Mouse (Mus musculus): ENCODE measurements around the gene Gm12569. TPM values are rescaled to one million over a fixed set of nuclear protein-coding genes. Genes with fewer than 3 reads are reported as not detected.

Gene Gm12569
- polyA plus RNA-seq, 1 experiment from 2014 or later, result not detected

DNA sequence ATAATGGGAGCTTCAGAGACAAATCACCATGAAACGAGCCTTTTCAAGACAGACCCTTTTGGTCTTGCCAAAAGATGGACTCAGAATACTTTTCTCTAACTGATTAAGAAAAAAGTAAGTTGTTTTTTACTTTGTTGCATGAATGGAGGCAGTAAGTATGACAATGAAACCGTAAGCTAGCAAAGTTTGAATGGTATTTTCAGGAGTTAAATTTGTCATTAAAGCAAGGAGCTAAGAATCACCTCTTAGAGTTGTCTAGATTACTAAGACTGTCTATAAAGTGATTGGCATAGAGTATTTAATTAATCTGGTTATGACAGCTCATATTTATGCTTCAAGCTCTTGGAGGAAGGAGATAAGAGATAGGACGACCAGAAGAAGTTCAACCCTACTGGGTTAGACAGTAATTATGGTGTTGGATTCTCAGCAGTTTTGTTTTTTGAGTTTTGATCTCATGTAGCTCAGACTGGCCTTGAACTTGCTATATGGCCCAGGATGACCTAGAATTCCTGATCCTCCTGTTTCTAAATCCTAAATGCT is 41.5 kb downstream of the Gm12569 start, which contains the start of gene Clk4:
Clk4 (plus strand) TSS at position 51 of the 540 bp plus-strand sequence.
- no peaks in the 10 kb centered on the region for H3K9me3 ChIP-seq (ENCODE audit: control insufficient read depth, low read length)
- H3K4me3 ChIP-seq (ENCODE audit: low read depth, low read length), result peak within 1 kb of the TSS; percentile 95
- ATAC-seq (ENCODE audit: low FRiP score) (no peak), DNase-seq (ENCODE audit: low spot score, missing footprints) (no peak)
- H3K9ac ChIP-seq (ENCODE audit: low read length), result peak within 1 kb of the TSS; percentile 96
- 82% methylated on average over 3 of the region's 3 CpGs for WGBS
- H3K36me3 ChIP-seq (ENCODE audit: control insufficient read depth, insufficient read depth, low read length), result no peaks in the 10 kb centered on the region
- H3K27ac ChIP-seq (ENCODE audit: low read depth, low read length), result no peak within 1 kb of the TSS; the same call in 1 of the 2 replicates
- H3K4me1 ChIP-seq (ENCODE audit: control insufficient read depth, insufficient read depth, low read length), result peaks cover 15% of the 10 kb centered on the region
- peak within 1 kb of the TSS; percentile 83 for H3K4me2 ChIP-seq
- H3K27me3 ChIP-seq (ENCODE audit: control insufficient read depth, insufficient read depth, low read length), result no peaks in the 10 kb centered on the region

DNA sequence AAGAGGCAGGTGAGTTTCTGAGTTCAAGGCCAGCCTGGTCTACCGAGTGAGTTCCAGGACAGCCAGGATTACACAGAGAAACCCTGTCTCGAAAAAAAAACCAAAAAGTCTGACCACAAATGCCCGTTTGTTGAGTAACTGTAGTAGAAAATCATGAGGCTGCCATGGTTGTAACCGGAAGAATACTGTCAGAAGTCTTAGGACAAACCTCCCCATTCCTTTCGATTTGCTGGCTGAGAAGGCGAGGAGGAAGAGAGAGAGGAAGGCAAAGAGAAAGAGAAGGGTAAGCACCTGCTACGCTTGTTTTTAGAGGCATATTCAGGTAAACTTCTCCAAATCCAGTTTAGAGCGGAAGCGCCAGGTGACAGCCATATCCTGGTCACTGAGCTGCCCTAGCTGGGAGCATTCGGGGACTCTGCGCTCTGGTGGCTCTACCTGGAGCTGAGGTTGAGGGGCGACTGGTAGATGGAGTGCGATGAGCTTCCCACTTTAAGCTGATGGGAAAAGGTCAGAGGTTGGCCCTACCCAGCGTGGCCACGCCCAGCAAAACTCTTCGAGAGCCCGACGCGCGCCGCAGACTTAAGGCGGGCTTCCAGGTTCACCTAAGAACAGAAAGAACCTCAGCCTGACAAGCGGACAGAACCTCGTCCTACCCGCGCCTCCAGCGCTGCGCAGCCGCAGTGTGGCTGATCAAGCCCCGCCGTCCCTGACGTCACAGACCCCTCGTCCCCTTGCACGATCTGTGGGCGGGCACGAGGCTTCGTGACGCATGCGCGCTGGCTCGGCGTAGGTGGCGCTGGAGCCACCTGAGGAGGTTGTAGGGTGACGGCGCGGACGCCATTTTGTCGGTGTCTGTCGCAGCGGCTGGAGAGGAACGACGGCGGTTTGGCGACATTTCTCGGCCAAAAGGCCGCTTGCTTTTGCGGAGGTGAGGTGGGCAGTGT is 42.3 kb downstream of the Gm12569 start, which contains the start of gene BC049762:
BC049762 (minus strand) TSS at position 705 of the 944 bp plus-strand sequence.
- Histone ChIP-seq H3K4me1 (ENCODE audit: control insufficient read depth, insufficient read depth, low read length) (peaks cover 15% of the 10 kb centered on the region), H3K9me3 (ENCODE audit: control insufficient read depth, low read length) (no peaks in the 10 kb centered on the region), H3K27me3 (ENCODE audit: control insufficient read depth, insufficient read depth, low read length) (no peaks in the 10 kb centered on the region), H3K4me2 (peak within 1 kb of the TSS; percentile 83), H3K36me3 (ENCODE audit: control insufficient read depth, insufficient read depth, low read length) (no peaks in the 10 kb centered on the region), H3K9ac (ENCODE audit: low read length) (peak within 1 kb of the TSS; percentile 96), H3K4me3 (ENCODE audit: low read depth, low read length) (peak within 1 kb of the TSS; percentile 95), H3K27ac (ENCODE audit: low read depth, low read length) (peak within 1 kb of the TSS; percentile 78)
- DNase-seq (ENCODE audit: low spot score, missing footprints) (peak; percentile 100), ATAC-seq (ENCODE audit: low FRiP score) (peak; percentile 99)
- 10% methylated on average over 57 of the region's 57 CpGs for WGBS

DNA sequence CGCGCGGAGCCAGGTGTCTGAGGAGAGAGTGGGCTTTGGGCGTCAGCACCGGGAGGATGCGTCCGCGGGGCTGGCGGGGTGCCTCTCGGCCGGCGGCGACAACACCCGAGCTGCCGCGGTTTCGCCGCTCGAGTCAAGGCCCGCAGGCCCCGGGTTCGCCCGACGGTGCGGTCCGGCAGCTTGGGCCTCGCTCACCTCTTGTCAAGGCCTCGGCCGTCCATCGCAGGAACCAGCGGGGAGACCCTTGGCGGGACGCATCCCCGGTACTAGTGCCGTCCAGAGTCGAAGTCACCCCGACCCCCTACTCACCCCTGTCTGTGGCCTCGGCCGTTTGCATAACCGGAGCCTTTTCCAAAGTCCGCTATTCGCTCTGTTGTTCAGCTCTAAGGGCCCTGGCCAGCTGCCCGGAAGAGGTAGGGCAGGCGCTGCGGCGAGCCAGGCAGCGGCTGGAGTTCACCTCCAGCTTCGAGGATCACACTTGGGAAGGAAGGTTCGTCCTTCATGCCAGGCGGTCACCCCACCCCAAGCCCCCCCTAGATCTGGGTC is 43.1 kb downstream of the Gm12569 start:
- Histone ChIP-seq H3K27me3 (ENCODE audit: control insufficient read depth, insufficient read depth, low read length) (no peaks in the 10 kb centered on the region), H3K4me3 (ENCODE audit: low read depth, low read length) (peak overlapping the region; percentile 95), H3K9ac (ENCODE audit: low read length) (peak overlapping the region; percentile 96), H3K9me3 (ENCODE audit: control insufficient read depth, low read length) (no peaks in the 10 kb centered on the region), H3K27ac (ENCODE audit: low read depth, low read length) (peak overlapping the region; percentile 78), H3K4me1 (ENCODE audit: control insufficient read depth, insufficient read depth, low read length) (peaks cover 15% of the 10 kb centered on the region), H3K36me3 (ENCODE audit: control insufficient read depth, insufficient read depth, low read length) (no peaks in the 10 kb centered on the region), H3K4me2 (peak overlapping the region; percentile 83)
- under 1% methylated on average over 50 of the region's 50 CpGs for WGBS
- DNase-seq (ENCODE audit: low spot score, missing footprints), result peak; percentile 96
- ATAC-seq (ENCODE audit: low FRiP score), result peak; percentile 77

DNA sequence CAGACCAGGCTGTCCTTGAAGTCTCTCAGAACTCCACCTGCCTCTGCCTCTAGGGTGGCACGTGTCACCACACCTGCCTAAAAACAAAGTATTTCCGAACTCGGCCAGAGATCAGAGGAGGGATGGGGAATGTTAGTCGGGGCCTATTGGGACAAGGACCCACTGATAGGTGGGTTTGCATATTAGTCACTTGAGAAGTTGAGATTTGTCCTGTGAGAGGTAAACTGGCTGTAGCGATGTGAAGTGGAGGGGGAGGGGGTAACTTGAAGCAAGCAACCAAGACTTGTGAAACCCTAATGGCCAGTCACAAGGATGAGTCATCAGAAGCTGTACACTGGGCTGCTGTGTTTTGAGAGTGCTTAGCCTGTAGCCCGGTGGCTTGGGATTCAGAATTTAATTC is 44.1 kb downstream of the Gm12569 start:
- ATAC-seq (ENCODE audit: low FRiP score), result no peak
- H3K4me2 ChIP-seq, result peak overlapping the region; percentile 83
- H3K9me3 ChIP-seq (ENCODE audit: control insufficient read depth, low read length), result no peaks in the 10 kb centered on the region
- H3K27ac ChIP-seq (ENCODE audit: low read depth, low read length), result no peak overlapping the region
- peak overlapping the region; percentile 95 for H3K4me3 ChIP-seq (ENCODE audit: low read depth, low read length)
- H3K4me1 ChIP-seq (ENCODE audit: control insufficient read depth, insufficient read depth, low read length), result peaks cover 15% of the 10 kb centered on the region
- 41% methylated on average over 6 of the region's 6 CpGs for WGBS
- no peaks in the 10 kb centered on the region for H3K27me3 ChIP-seq (ENCODE audit: control insufficient read depth, insufficient read depth, low read length)
- DNase-seq (ENCODE audit: low spot score, missing footprints), result no peak
- no peaks in the 10 kb centered on the region for H3K36me3 ChIP-seq (ENCODE audit: control insufficient read depth, insufficient read depth, low read length)
- H3K9ac ChIP-seq (ENCODE audit: low read length), result peak overlapping the region; percentile 47; the same call in 1 of the 2 replicates

DNA sequence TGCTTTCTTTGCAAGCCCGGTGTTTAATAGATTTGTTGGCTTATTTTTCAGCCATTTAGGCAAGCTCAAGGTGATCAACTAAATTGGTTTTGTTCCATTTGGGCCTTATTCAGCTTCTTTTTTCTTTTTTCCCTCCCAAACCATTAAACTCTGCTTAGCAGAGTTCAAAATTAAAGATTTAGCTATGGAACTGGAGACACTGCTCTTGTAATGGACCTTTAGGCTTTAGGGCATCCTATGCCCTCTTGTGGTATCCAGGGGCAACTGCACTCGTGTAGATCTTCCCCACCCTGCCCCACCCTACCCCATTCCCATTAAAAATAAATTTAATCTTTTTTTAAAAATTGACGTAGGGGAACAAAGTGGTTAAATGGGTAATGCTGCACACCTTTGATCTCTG is 45.1 kb downstream of the Gm12569 start:
- Histone ChIP-seq H3K9me3 (ENCODE audit: control insufficient read depth, low read length) (no peaks in the 10 kb centered on the region), H3K4me3 (ENCODE audit: low read depth, low read length) (no peak overlapping the region), H3K4me2 (peak overlapping the region; percentile 83), H3K36me3 (ENCODE audit: control insufficient read depth, insufficient read depth, low read length) (no peaks in the 10 kb centered on the region), H3K9ac (ENCODE audit: low read length) (0 out of 2 replicates have a peak overlapping the region, but pooled peaks have one; percentile 9), H3K4me1 (ENCODE audit: control insufficient read depth, insufficient read depth, low read length) (peaks cover 15% of the 10 kb centered on the region), H3K27ac (ENCODE audit: low read depth, low read length) (no peak overlapping the region), H3K27me3 (ENCODE audit: control insufficient read depth, insufficient read depth, low read length) (no peaks in the 10 kb centered on the region)
- DNase-seq (ENCODE audit: low spot score, missing footprints), result peak; percentile 89
- ATAC-seq (ENCODE audit: low FRiP score), result no peak
- 59% methylated on average over 3 of the region's 3 CpGs for whole genome bisulfite sequencing

DNA sequence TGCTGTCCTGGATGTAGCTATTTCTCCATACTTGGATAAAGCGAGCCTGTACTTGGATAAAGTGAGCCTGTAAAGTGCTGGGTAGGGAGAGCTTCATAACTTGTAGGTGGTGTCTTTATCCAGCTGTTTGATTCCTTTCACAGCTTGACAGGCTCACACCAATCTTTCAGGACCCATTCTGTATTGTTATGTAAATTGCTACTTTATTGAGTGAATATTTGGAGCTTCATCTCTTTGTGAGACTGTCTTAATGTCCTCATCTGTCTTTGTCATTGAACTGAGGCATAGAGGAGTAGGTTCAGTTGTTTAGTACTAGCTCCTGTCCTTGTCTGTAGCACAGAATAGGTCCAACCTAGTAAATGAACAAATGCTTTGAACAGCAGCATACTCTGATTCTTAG is 54.1 kb downstream of the Gm12569 start:
- DNase-seq (ENCODE audit: low spot score, missing footprints) (no peak), ATAC-seq (ENCODE audit: low FRiP score) (no peak)
- no peak overlapping the region for H3K4me2 ChIP-seq
- H3K27ac ChIP-seq (ENCODE audit: low read depth, low read length), result no peak overlapping the region
- peaks cover 8% of the 10 kb centered on the region; the same call in 1 of the 2 replicates for H3K36me3 ChIP-seq (ENCODE audit: control insufficient read depth, insufficient read depth, low read length)
- 90% methylated on average over 1 of the region's 1 CpGs for WGBS
- H3K4me1 ChIP-seq (ENCODE audit: control insufficient read depth, insufficient read depth, low read length), result no peaks in the 10 kb centered on the region
- H3K27me3 ChIP-seq (ENCODE audit: control insufficient read depth, insufficient read depth, low read length), result no peaks in the 10 kb centered on the region
- no peak overlapping the region for H3K9ac ChIP-seq (ENCODE audit: low read length)
- H3K4me3 ChIP-seq (ENCODE audit: low read depth, low read length), result no peak overlapping the region
- H3K9me3 ChIP-seq (ENCODE audit: control insufficient read depth, low read length), result no peaks in the 10 kb centered on the region

Other genes with a start within 250 kb of the Gm12569 start
- not detected in 2 replicates for gene Olfr1377, start 238.5 kb upstream of the Gm12569 start, polyA plus RNA-seq (2014; fragmentation: Nextera tagmentation; extraction: Ambion mirVana)
- not detected in 2 replicates for gene Olfr51, start 216.9 kb upstream of the Gm12569 start, polyA plus RNA-seq (2014; fragmentation: Nextera tagmentation; extraction: Ambion mirVana)
- not detected in 2 replicates for gene Olfr54, start 206.2 kb upstream of the Gm12569 start, polyA plus RNA-seq (2014; fragmentation: Nextera tagmentation; extraction: Ambion mirVana)
- not detected in 2 replicates for gene Olfr1375, start 172.4 kb upstream of the Gm12569 start, polyA plus RNA-seq (2014; fragmentation: Nextera tagmentation; extraction: Ambion mirVana)
- 10.3 and 13.4 TPM in 2 replicates for gene Zfp354a, start 161.2 kb upstream of the Gm12569 start, polyA plus RNA-seq (2014; fragmentation: Nextera tagmentation; extraction: Ambion mirVana)
- gene Clk4, start 41.3 kb downstream of the Gm12569 start, polyA plus RNA-seq (2014; fragmentation: Nextera tagmentation; extraction: Ambion mirVana), result 136 and 144 TPM in 2 replicates
- gene BC049762, start 42.6 kb downstream of the Gm12569 start, polyA plus RNA-seq (2014; fragmentation: Nextera tagmentation; extraction: Ambion mirVana), result 0.42 TPM in 1 of 2 replicates, not detected in the other
- 10.7 and 11.1 TPM in 2 replicates for gene Col23a1, start 69.4 kb downstream of the Gm12569 start, polyA plus RNA-seq (2014; fragmentation: Nextera tagmentation; extraction: Ambion mirVana)